Mouse (Mus musculus): ENCODE measurements at regions not wholly inside any gene's neighbourhood (a gene's known extent, or its start where the extent isn't known, plus 50 kb on each side); places are given as distances from the start of the nearest gene placed in this dataset.
"Not testable (repeated sequence)": the region's sequence is repeated elsewhere in the genome, so short reads cannot be mapped to it uniquely, and the experiment has no call there.

DNA sequence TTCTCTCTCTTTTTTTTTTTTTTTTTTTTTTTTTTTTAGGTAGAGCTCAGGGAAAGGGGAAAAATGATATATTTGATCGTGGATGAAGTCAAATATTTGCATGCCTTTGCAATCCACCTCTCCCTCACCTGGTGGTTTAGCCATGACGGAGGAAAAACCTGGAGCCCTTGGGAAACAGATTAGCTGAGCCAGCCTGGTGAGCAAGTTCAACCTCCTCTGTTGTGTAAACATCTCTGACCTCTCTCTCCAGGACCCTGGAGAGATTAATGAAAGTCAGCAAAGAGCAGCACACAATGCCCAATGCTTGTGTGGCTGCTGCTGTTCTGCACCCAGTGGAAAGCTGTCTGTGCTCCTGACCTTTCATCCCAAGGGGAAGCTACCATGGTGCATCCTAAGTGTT lies 530.2 kb upstream of the Auts2 start:
- DNase-seq = no peak

DNA sequence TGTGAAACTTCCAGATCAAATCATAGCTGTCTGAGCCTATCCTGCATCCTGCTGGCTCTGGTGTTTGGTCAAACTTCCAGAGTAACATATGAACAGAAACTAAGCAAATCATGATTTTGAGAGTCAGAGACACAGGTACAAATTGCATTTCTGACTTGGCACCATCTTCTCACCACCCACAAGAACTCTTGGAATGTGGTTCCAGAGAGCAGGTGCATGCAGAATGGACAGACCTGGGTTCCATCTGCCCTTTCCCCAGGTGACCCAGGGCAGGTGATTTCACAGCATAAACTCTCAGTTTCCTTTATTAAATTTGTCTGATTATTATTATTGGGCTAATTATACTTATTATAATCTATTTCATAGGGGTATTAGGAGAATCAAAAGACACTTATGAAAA lies 527.0 kb upstream of the Auts2 start:
- peak; percentile 17 to 69 for DNase-seq

DNA sequence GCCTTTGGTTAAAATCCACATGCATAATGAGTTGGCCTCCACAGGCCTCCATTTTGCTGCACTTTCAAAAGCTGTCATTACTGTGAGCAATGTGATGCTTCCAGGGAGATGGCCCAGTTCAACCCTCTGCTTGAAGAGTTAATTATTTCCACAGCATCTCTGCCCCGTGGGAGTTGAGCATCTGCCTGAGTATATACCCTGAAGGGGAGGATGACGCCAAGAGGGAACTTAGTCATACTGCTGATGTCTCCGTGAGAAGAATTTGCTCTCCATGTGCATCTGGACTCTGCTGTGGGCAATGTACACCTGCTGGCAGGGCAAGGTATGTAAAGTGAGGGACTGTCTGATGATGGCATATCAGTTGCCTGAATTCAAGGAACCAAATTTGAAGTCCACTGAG lies 519.3 kb upstream of the Auts2 start:
- DNase-seq = no peak

DNA sequence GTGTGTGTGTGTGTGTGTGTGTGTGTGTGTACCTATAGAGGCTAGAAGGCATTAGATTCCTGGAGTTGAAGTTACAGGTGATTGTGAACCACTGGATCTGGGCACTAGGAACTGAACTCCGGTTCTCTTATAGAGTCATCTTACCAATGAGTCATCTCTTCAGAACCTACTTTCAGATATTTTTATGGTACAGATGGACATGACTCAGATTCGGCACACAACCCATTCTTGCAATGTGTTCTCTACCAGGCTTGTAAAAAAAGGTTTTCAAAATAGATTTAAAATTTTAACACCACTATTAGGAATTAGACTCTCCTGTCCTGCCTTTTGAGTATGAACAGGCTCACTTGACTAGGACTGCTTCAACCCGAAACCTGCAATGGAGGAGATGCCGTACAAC lies 504.3 kb upstream of the Auts2 start:
- DNase-seq = no peak

DNA sequence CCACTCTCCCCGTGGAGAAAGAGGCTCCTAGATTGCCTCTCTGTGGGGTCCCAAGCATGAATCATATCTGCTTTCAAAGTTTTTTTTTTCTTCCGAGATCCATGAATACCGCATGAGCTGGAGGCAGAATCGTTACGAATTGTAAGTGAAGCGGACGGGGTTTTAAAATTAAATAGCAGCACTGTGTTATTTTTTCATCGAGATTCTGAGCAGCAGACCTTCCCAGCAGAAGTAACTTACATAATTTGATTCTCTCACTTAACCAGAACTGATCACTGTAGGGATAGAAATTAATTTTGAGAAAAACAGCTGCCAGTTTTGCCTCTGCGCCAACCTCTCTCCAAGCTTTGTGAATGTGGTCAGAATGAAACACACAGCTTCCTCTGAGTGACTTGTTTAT lies 502.5 kb upstream of the Auts2 start:
- no peak for DNase-seq

DNA sequence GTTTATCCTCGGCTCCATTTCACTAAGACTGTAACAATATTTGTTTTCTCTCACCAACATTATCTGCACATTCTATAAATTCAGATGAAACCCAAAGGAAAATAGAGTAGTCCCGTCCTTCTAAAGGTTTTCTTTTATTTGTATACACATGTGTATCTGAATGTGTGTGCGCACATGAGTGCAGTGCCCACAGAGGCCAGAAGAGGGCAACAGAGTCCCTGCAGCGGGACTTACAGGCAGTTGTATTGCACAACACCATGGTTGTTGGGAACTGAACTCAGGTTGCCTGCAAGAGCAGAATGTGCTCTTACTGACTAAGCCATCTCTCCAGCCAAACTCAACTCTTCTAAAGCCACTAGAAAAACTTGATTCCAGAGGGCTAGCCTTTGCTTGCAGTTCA lies 484.4 kb upstream of the Auts2 start:
- peak in 1 of 2 experiments; percentile 21 for DNase-seq

GRCm38 (mm10) chr5:133025121-133025520 lies 482.0 kb upstream of the Auts2 start:
- no peak for DNase-seq

DNA sequence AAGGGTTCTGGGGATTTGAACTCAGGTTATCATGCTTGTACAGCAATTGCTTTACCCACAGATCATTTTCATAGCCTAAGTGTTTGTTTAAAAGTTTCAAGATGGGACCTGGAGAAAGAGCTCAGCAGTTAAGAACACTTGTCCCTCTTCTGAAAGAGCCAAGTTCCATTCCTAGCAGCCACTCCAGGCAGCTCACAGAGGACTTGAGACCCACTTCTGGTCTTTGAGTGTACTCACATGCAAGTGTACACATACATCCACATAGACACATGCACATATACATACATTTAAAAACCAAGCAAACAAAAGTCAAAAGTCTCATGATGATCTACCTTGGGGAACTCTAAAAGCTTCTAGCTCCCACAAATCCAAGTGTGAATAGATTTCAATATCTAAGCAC lies 477.7 kb upstream of the Auts2 start:
- DNase-seq = no peak

DNA sequence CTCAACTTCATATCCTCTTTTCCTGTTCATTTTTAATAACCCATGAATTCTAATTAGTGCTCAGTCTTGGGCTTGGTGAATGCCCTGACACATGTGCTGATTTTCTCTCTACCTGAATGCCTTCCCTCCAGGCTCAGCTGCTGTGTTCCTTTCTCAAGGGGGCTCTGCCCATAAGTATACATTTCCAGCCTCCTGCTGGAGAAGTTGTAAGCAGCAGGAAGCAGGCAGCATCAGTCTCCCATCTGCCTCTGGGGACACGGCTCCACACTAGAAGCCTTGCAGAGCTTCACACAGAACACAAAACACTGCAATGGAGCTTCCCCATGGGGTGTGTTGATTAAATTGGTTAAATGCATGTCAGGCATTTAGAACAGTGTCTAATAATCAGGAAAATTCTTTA lies 477.0 kb upstream of the Auts2 start:
- DNase-seq = no peak

DNA sequence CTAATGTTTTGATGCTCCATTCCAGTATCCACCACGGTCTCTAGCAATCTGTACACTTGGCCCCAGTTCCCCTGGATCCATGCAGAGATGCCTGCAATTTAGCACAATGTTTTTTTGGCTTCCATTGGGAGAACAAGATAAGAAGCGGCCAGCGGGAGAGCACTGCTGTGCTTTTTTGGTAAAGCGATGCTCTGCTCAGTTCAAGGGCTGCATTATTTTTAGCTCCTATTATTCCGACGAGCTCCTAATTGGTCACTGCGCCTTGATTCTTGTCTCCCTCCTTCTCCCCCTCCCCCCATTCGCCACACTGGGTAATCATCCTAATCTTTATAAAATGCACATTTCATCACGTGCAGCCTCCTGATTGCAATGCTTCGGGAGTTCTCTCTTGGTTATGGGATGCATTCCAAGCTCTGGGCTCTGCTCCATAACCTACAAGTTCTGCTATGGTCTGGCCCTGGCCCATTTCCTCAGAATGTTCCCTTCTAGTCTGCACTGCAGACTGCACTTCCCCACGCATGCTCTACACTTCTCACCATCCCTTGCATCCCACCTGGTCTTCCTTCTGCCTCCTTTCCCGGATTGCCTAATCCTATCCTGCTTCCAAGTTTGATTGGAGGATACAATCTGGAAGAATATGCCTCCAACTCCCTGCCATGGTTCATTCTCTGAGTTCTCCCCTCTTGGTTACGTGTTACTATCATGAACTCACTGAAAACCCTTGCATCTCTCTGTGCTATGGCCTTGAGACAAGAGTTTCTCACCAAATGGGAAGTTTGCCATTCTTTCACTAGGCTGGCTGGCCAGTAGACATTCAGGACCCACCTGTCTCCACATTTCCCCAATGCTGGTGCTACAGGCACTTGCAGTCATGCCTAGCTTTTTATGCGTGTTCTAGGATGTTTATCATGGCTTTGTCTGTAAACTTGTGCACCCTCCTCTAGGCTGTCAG lies 467.8 kb upstream of the Auts2 start:
- peak; percentile 81 to 91 for DNase-seq

GRCm38 (mm10) chr5:132982866-132983265 lies 439.7 kb upstream of the Auts2 start:
- no peak for DNase-seq

DNA sequence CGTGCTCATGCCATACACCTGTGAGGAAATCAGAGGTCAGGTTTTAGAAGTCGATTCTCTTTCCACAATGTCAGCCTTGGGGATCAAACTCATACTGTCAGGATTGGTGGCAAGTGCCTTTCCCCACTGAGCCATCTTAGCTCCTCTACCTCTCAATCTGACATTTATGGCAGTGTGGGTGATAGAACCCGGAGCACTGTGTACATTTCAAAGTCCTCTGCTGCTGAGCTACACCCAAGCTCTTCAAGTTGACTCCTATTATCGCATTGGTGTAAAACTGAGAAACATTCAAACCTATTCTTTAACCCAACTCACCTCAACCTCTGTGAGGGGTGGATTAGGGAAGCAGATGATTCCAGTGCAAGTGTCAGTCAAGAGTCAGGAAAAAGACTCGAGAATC lies 435.9 kb upstream of the Auts2 start:
- no peak for DNase-seq

- no peak for DNase-seq
Observed at GRCm38 (mm10) chr5:132975303-132975932, 432.3 kb upstream of the Auts2 start.

GRCm38 (mm10) chr5:132974876-132975275 lies 431.7 kb upstream of the Auts2 start:
- DNase-seq = no peak

GRCm38 (mm10) chr5:132971046-132971445 lies 427.9 kb upstream of the Auts2 start:
- peak; percentile 33 to 47 for DNase-seq

- DNase-seq = peak; percentile 56 to 77
Observed at GRCm38 (mm10) chr5:132969376-132969775, 426.2 kb upstream of the Auts2 start.

- no peak for DNase-seq
Observed at GRCm38 (mm10) chr5:132959901-132960300, 416.8 kb upstream of the Auts2 start.

DNA sequence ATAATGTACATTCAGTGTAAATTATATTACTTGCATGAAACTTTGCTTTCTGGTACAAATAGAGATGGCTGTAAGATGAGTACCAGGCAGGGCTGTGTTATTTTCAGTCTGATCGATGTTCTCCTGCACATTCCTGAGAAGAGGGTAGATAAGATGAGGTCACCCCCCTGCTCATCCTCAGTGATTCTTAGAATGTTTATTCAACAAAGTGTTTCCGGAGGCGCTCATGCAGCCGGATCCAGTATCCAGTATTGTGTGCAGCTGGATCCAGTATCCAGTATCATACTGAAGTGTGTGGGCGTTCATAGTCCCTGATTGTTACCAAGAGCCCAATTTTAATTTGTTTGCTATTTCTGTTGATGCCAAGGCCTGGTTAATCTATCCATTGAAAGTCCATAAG lies 413.0 kb upstream of the Auts2 start:
- DNase-seq = no peak

DNA sequence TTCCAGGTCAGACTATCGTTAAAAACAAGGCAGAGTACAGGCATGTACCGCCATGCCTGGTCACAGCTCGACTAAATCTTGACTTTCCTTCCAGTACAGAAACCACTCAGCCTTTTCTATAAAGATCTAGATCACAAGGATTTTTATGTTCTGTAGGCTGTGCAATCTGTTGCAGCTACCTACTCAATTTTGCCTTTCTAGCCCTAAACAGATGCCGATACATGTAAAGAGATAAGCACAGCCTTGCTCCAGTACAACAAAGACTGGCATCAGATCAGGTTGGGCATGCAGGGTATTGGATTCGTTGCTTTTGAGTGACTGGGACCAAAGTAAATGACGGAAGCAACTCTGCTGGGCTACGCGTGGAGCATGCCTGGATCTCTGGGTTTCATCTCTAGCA lies 411.9 kb upstream of the Auts2 start:
- no peak for DNase-seq

GRCm38 (mm10) chr5:132933439-132933980 lies 390.4 kb upstream of the Auts2 start:
- DNase-seq = no peak

- DNase-seq = not testable (repeated sequence)
Observed at GRCm38 (mm10) chr5:132929955-132930354, 386.8 kb upstream of the Auts2 start.

GRCm38 (mm10) chr5:132923365-132923764 lies 380.2 kb upstream of the Auts2 start:
- DNase-seq = no peak

GRCm38 (mm10) chr5:132909056-132909455 lies 365.9 kb upstream of the Auts2 start:
- peak; percentile 27 to 64 for DNase-seq

- peak; percentile 37 to 49 for DNase-seq
Observed at GRCm38 (mm10) chr5:132908220-132908619, 365.1 kb upstream of the Auts2 start.
